Mouse (Mus musculus) ES-Bruce4 (cell line): ENCODE data around the gene Tfeb. TPM values are rescaled to one million over a fixed set of nuclear protein-coding genes. Genes with fewer than 3 reads are reported as not detected.

Experiments used
- H3K27ac ChIP-seq: 2 replicates; pipeline ENCODE4 v1.5.1; 2012; ENCODE audit warnings: low read length, inconsistent platforms; ENCODE audit not compliant: insufficient read depth
- H3K27me3 ChIP-seq: 2 replicates; pipeline ENCODE4 v1.6.1; 2012; ENCODE audit warnings: mild to moderate bottlenecking, low read length, inconsistent platforms; ENCODE audit not compliant: control insufficient read depth, poor library complexity, insufficient read depth, severe bottlenecking
- H3K36me3 ChIP-seq: 2 replicates; pipeline ENCODE4 v1.6.1; 2012; ENCODE audit warnings: inconsistent platforms, mild to moderate bottlenecking, low read length, moderate library complexity; ENCODE audit not compliant: control insufficient read depth, poor library complexity, insufficient read depth, severe bottlenecking
- H3K4me1 ChIP-seq: one replicate; pipeline ENCODE4 v1.8.1; 2011; ENCODE audit warnings: low read length; ENCODE audit not compliant: control insufficient read depth, insufficient read depth
- H3K4me3 ChIP-seq: 2 replicates; pipeline ENCODE4 v1.5.1; 2011; ENCODE audit warnings: low read depth, mild to moderate bottlenecking, low read length
- H3K9ac ChIP-seq: 2 replicates; pipeline ENCODE4 v1.6.1; 2012; ENCODE audit warnings: low read depth, mild to moderate bottlenecking, inconsistent platforms; ENCODE audit not compliant: poor library complexity, severe bottlenecking
- H3K9me3 ChIP-seq: replicated peaks from 2 replicates; pipeline ENCODE4 v1.6.1; 2012; ENCODE audit warnings: mild to moderate bottlenecking, low read length, inconsistent platforms; ENCODE audit not compliant: control insufficient read depth, poor library complexity, insufficient read depth, severe bottlenecking
- CTCF ChIP-seq: IDR thresholded peaks from one replicate; pipeline ENCODE4 v1.8.1; 2011; ENCODE audit warnings: low read depth, low read length
- EP300 ChIP-seq: IDR thresholded peaks from 2 replicates; pipeline ENCODE4 v1.6.1; 2011; ENCODE audit warnings: low read depth, low read length; ENCODE audit not compliant: insufficient read depth
- POLR2A ChIP-seq: IDR thresholded peaks from one replicate; pipeline ENCODE4 v1.8.1; 2011; ENCODE audit warnings: low read length; ENCODE audit not compliant: insufficient read depth
- polyA plus RNA-seq: library from polyadenylated mRNA; stranded (reverse); fragments of >200 nt; gene quantifications from 2 replicates; pipeline ENCODE4 v1.2.4, GENCODE M21; 2011; ENCODE audit warnings: low read depth; ENCODE audit not compliant: missing spikeins, insufficient read depth, insufficient read length

The Tfeb gene
- polyA plus RNA-seq, 1 experiment: 13.5 TPM

DNA sequence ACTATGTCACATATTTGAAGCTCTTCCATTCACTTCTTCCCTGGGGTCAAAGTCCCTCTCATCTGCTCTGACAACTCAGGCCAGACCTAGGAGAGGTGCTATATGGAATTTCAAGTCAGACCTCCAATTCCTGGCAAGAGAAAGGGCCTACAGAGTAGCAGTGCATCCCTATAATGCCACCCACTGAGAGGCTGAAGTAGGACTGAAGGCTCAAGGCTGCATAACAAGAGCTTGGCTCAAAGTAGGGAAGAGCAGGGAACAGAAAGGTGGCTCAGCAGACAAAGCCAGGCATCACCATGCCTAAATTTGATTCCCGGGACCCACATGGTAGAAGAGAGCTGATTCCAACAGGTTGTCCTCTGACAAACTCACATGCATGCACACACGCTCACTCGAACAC is 45.2 kb upstream of the Tfeb start:
- Histone ChIP-seq H3K4me1 (no peaks in the 10 kb centered on the region), H3K27me3 (no peaks in the 10 kb centered on the region), H3K27ac (no peak overlapping the region), H3K4me3 (no peak overlapping the region), H3K36me3 (no peaks in the 10 kb centered on the region; the same call in 1 of the 2 replicates), H3K9ac (no peak overlapping the region), H3K9me3 (no peaks in the 10 kb centered on the region)
- no peak for TF ChIP-seq EP300
- no peak for TF ChIP-seq POLR2A
- TF ChIP-seq CTCF: no peak

DNA sequence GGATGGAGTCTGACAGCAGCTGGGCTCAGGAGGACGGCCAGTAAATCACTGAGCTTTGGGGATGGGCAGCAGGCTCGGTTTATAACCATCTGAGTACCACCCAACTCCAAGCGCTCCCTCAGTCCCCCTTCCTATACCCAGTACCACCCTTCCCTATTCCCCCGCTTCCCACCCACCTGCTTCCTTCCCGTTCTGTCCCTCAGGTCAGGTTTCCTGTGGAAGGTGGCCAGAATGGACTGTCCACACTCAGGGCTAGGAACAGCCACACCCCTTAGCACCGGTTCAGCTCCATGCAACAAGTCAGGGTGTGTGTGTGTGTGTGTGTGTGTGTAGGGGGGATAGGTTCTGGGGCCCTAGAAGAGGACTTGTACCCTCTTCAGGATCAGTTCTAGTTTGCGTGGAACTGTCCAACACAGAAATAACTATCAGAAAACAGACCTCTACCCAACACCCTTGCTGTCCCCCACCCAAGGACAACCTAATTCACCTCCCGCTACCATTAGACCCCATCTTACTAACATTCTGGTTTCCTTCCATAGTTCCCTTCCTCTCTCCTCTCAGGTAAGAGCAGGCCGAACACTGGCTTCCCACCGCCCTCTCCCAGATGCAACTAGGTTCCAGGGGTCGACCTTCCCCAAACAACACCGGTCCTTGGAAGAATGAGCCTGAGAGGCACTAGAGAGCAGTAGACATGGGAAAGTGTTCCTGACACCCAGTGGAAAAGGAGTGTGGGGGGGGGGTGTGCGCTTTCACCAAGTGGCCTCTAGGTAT is 43.0 kb upstream of the Tfeb start:
- H3K4me1 ChIP-seq: no peaks in the 10 kb centered on the region
- no peaks in the 10 kb centered on the region for H3K9me3 ChIP-seq
- no peaks in the 10 kb centered on the region for H3K36me3 ChIP-seq
- H3K4me3 ChIP-seq: peak overlapping the region; percentile 61
- no peaks in the 10 kb centered on the region for H3K27me3 ChIP-seq
- H3K27ac ChIP-seq: no peak overlapping the region
- peak overlapping the region; percentile 91; the same call in 1 of the 2 replicates for H3K9ac ChIP-seq
- TF ChIP-seq CTCF (no peak), EP300 (no peak)

GRCm38 (mm10) chr17:47694442-47694502 is 42.6 kb upstream of the Tfeb start, which contains the start of gene Gm21981:
TSS of gene Gm21981 (minus strand) at chr17:47694455.
- TF ChIP-seq CTCF: no peak
- TF ChIP-seq EP300: no peak
- TF ChIP-seq POLR2A: no peak
- H3K36me3 ChIP-seq: no peaks in the 10 kb centered on the region
- H3K9me3 ChIP-seq: no peaks in the 10 kb centered on the region
- peak within 1 kb of the TSS; percentile 66 for H3K4me3 ChIP-seq
- no peaks in the 10 kb centered on the region for H3K27me3 ChIP-seq
- peak within 1 kb of the TSS; percentile 91 for H3K9ac ChIP-seq
- H3K4me1 ChIP-seq: no peaks in the 10 kb centered on the region
- H3K27ac ChIP-seq: no peak within 1 kb of the TSS

GRCm38 (mm10) chr17:47694503-47695336 is 42.1 kb upstream of the Tfeb start, which contains the start of gene Prickle4:
TSS of gene Prickle4 (minus strand) at chr17:47694736.
- TF ChIP-seq CTCF: peak; percentile 72
- no peak for TF ChIP-seq EP300
- Histone ChIP-seq H3K9me3 (no peaks in the 10 kb centered on the region), H3K9ac (peak within 1 kb of the TSS; percentile 91), H3K36me3 (no peaks in the 10 kb centered on the region), H3K4me1 (no peaks in the 10 kb centered on the region), H3K27ac (no peak within 1 kb of the TSS), H3K4me3 (peak within 1 kb of the TSS; percentile 66), H3K27me3 (no peaks in the 10 kb centered on the region)

DNA sequence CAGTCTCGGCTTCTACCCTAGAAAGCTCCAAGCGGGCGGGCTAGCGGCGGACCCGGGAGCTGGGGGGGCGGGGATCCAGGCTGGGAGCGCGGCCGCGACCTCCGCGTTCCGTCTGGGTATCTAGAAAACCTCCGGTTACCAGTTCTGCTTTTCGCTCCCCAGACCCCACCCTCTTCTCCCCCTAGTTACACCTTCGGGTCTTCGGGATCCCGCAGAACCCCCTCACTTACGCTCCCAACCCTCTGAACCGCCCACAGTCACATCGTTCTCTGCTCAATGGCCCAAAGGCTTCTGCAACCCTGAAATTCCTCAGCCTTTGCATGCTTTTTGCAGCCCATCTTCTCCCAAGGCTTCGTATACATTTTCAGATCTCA is 41.5 kb upstream of the Tfeb start:
- Histone ChIP-seq H3K27me3 (no peaks in the 10 kb centered on the region), H3K4me3 (peak overlapping the region; percentile 66)

GRCm38 (mm10) chr17:47698156-47698555 is 38.7 kb upstream of the Tfeb start:
- no peak overlapping the region for H3K9ac ChIP-seq
- H3K27ac ChIP-seq: no peak overlapping the region
- no peaks in the 10 kb centered on the region for H3K27me3 ChIP-seq
- no peak for TF ChIP-seq EP300
- TF ChIP-seq CTCF: no peak
- TF ChIP-seq POLR2A: no peak
- no peaks in the 10 kb centered on the region for H3K9me3 ChIP-seq
- no peaks in the 10 kb centered on the region for H3K36me3 ChIP-seq
- H3K4me3 ChIP-seq: no peak overlapping the region
- H3K4me1 ChIP-seq: no peaks in the 10 kb centered on the region

More for the DNA sequence above, 41.5 kb upstream of the Tfeb start:
- Histone ChIP-seq H3K9me3 (no peaks in the 10 kb centered on the region), H3K9ac (peak overlapping the region; percentile 91), H3K36me3 (no peaks in the 10 kb centered on the region), H3K4me1 (no peaks in the 10 kb centered on the region), H3K27ac (no peak overlapping the region)
- TF ChIP-seq POLR2A: no peak
- no peak for TF ChIP-seq EP300
- TF ChIP-seq CTCF: no peak
